Mouse (Mus musculus): ENCODE measurements around the gene Spaca4. TPM values are rescaled to one million over a fixed set of nuclear protein-coding genes. Genes with fewer than 3 reads are reported as not detected.

Spaca4 gene
- polyA plus RNA-seq, 2 experiments: not detected

- peaks cover 6% of the 10 kb centered on the region for H3K4me1 ChIP-seq (ENCODE audit: control insufficient read depth, insufficient read depth, low read length)
- no peak for ATAC-seq (ENCODE audit: low FRiP score, low read depth)
- H3K27ac ChIP-seq (replicated peaks; ENCODE audit: low read depth, low read length): no peak overlapping the region
- TF ChIP-seq POLR2A (IDR thresholded peaks at IDR 0.05; ENCODE audit: borderline replicate concordance, extremely low read depth, insufficient read depth, insufficient read length): no peak
- no peak overlapping the region for H3K4me2 ChIP-seq (replicated peaks; ENCODE audit: low read depth, low read length, severe bottlenecking)
- H3K4me3 ChIP-seq (replicated peaks; ENCODE audit: low read length): no peak overlapping the region
- no peak for DNase-seq (ENCODE audit: low spot score)
- H3K36me3 ChIP-seq (ENCODE audit: control insufficient read depth, insufficient read depth, low read length): peaks cover 92% of the 10 kb centered on the region
- H3K9me3 ChIP-seq (ENCODE audit: control insufficient read depth, low read length): no peaks in the 10 kb centered on the region
- no peak overlapping the region for H3K9ac ChIP-seq (ENCODE audit: low read depth, low read length, severe bottlenecking)
- H3K27me3 ChIP-seq (ENCODE audit: control insufficient read depth, insufficient read depth, low read length): no peaks in the 10 kb centered on the region
- 93% methylated on average over 14 of the region's 14 CpGs for WGBS
These were observed 1.8 kb downstream of the Spaca4 start for GRCm38 (mm10) chr7:45723781-45724180.

GRCm38 (mm10) chr7:45723301-45723700 is 2.3 kb downstream of the Spaca4 start:
- Histone ChIP-seq H3K9me3 (ENCODE audit: control insufficient read depth, low read length) (no peaks in the 10 kb centered on the region), H3K4me1 (ENCODE audit: control insufficient read depth, insufficient read depth, low read length) (peaks cover 7% of the 10 kb centered on the region), H3K4me2 (replicated peaks; ENCODE audit: low read depth, low read length, severe bottlenecking) (no peak overlapping the region), H3K36me3 (ENCODE audit: control insufficient read depth, insufficient read depth, low read length) (peaks cover 87% of the 10 kb centered on the region), H3K9ac (ENCODE audit: low read depth, low read length, severe bottlenecking) (no peak overlapping the region), H3K27me3 (ENCODE audit: control insufficient read depth, insufficient read depth, low read length) (no peaks in the 10 kb centered on the region), H3K27ac (replicated peaks; ENCODE audit: low read depth, low read length) (no peak overlapping the region), H3K4me3 (replicated peaks; ENCODE audit: low read length) (no peak overlapping the region)
- ATAC-seq (ENCODE audit: low FRiP score, low read depth) (no peak), DNase-seq (ENCODE audit: low spot score) (no peak)
- 84% methylated on average over 4 of the region's 4 CpGs for WGBS
- no peak for TF ChIP-seq POLR2A (IDR thresholded peaks at IDR 0.05; ENCODE audit: borderline replicate concordance, extremely low read depth, insufficient read depth, insufficient read length)

- 80% methylated on average over 13 of the region's 13 CpGs for WGBS
- peaks cover 7% of the 10 kb centered on the region for H3K4me1 ChIP-seq (ENCODE audit: control insufficient read depth, insufficient read depth, low read length)
- H3K9ac ChIP-seq (ENCODE audit: low read depth, low read length, severe bottlenecking): no peak overlapping the region
- H3K27ac ChIP-seq (replicated peaks; ENCODE audit: low read depth, low read length): no peak overlapping the region
- no peak for TF ChIP-seq POLR2A (IDR thresholded peaks at IDR 0.05; ENCODE audit: borderline replicate concordance, extremely low read depth, insufficient read depth, insufficient read length)
- ATAC-seq (ENCODE audit: low FRiP score, low read depth) (no peak), DNase-seq (ENCODE audit: low spot score) (no peak)
- H3K27me3 ChIP-seq (ENCODE audit: control insufficient read depth, insufficient read depth, low read length): no peaks in the 10 kb centered on the region
- no peaks in the 10 kb centered on the region for H3K9me3 ChIP-seq (ENCODE audit: control insufficient read depth, low read length)
- no peak overlapping the region for H3K4me3 ChIP-seq (replicated peaks; ENCODE audit: low read length)
- peaks cover 81% of the 10 kb centered on the region for H3K36me3 ChIP-seq (ENCODE audit: control insufficient read depth, insufficient read depth, low read length)
- H3K4me2 ChIP-seq (replicated peaks; ENCODE audit: low read depth, low read length, severe bottlenecking): no peak overlapping the region
These were observed 3.3 kb downstream of the Spaca4 start for GRCm38 (mm10) chr7:45722348-45722713.

GRCm38 (mm10) chr7:45721642-45722347 is 3.8 kb downstream of the Spaca4 start:
- no peak overlapping the region for H3K27ac ChIP-seq (replicated peaks; ENCODE audit: low read depth, low read length)
- no peak for TF ChIP-seq POLR2A (IDR thresholded peaks at IDR 0.05; ENCODE audit: borderline replicate concordance, extremely low read depth, insufficient read depth, insufficient read length)
- peaks cover 9% of the 10 kb centered on the region for H3K4me1 ChIP-seq (ENCODE audit: control insufficient read depth, insufficient read depth, low read length)
- H3K36me3 ChIP-seq (ENCODE audit: control insufficient read depth, insufficient read depth, low read length): peaks cover 77% of the 10 kb centered on the region
- DNase-seq (ENCODE audit: low spot score) (no peak), ATAC-seq (ENCODE audit: low FRiP score, low read depth) (no peak)
- no peak overlapping the region for H3K9ac ChIP-seq (ENCODE audit: low read depth, low read length, severe bottlenecking)
- H3K4me3 ChIP-seq (replicated peaks; ENCODE audit: low read length): no peak overlapping the region
- H3K27me3 ChIP-seq (ENCODE audit: control insufficient read depth, insufficient read depth, low read length): no peaks in the 10 kb centered on the region
- no peaks in the 10 kb centered on the region for H3K9me3 ChIP-seq (ENCODE audit: control insufficient read depth, low read length)
- no peak overlapping the region for H3K4me2 ChIP-seq (replicated peaks; ENCODE audit: low read depth, low read length, severe bottlenecking)
- 56% methylated on average over 13 of the region's 13 CpGs for WGBS

- 79% methylated on average over 7 of the region's 7 CpGs for WGBS
- no peak for DNase-seq (ENCODE audit: low spot score)
- peaks cover 15% of the 10 kb centered on the region for H3K4me1 ChIP-seq (ENCODE audit: control insufficient read depth, insufficient read depth, low read length)
- no peak overlapping the region for H3K4me2 ChIP-seq (replicated peaks; ENCODE audit: low read depth, low read length, severe bottlenecking)
- H3K4me3 ChIP-seq (replicated peaks; ENCODE audit: low read length): no peak overlapping the region
- no peak for TF ChIP-seq POLR2A (IDR thresholded peaks at IDR 0.05; ENCODE audit: borderline replicate concordance, extremely low read depth, insufficient read depth, insufficient read length)
- no peaks in the 10 kb centered on the region for H3K27me3 ChIP-seq (ENCODE audit: control insufficient read depth, insufficient read depth, low read length)
- peaks cover 72% of the 10 kb centered on the region for H3K36me3 ChIP-seq (ENCODE audit: control insufficient read depth, insufficient read depth, low read length)
- no peak overlapping the region for H3K27ac ChIP-seq (replicated peaks; ENCODE audit: low read depth, low read length)
- H3K9me3 ChIP-seq (ENCODE audit: control insufficient read depth, low read length): no peaks in the 10 kb centered on the region
- ATAC-seq (ENCODE audit: low FRiP score, low read depth): no peak
- H3K9ac ChIP-seq (ENCODE audit: low read depth, low read length, severe bottlenecking): no peak overlapping the region
These were observed 4.4 kb downstream of the Spaca4 start for GRCm38 (mm10) chr7:45721234-45721571.
